Mouse (Mus musculus): Measurements from ENCODE around the gene Bcas3.
"Not testable (repeated sequence)": the region's sequence is repeated elsewhere in the genome, so short reads cannot be mapped to it uniquely, and the experiment has no call there.

The Bcas3 gene

DNA sequence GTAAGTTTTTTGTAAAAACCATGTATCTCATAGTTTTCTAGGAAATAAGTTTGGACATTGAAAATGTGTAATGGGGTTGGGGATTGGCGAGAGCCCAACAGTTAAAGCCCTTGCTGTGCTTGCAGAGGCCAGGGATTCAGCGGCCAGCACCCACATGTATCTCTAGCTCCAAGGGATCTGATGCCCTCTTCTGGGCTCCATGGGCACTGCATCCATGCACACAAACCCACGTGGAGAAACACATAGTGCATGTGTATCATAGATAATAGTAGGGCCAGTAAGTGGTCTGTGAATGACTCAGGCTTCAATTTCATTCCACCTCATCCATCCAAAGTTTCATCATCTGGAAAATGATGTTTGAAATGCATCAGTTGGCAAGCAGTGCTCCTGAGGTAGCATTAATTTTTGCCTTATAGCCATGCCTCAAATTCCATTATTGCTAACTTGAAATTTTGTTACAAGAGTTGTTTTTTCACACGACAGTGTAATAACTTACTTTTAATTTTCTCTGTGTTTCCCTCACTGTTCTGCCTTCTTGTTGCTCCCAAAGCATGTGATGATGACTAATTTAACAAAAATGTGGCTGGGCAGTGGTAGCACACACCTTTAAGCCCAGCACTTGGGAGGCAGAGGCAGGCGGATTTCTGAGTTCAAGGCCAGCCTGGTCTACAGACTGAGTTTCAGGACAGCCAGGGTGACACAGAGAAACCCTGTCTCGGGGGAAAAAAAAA is 129.9 kb downstream of the Bcas3 start:
- DNase-seq (ENCODE audit: low spot score in 2 of 2), result peak; percentile 24 to 66

DNA sequence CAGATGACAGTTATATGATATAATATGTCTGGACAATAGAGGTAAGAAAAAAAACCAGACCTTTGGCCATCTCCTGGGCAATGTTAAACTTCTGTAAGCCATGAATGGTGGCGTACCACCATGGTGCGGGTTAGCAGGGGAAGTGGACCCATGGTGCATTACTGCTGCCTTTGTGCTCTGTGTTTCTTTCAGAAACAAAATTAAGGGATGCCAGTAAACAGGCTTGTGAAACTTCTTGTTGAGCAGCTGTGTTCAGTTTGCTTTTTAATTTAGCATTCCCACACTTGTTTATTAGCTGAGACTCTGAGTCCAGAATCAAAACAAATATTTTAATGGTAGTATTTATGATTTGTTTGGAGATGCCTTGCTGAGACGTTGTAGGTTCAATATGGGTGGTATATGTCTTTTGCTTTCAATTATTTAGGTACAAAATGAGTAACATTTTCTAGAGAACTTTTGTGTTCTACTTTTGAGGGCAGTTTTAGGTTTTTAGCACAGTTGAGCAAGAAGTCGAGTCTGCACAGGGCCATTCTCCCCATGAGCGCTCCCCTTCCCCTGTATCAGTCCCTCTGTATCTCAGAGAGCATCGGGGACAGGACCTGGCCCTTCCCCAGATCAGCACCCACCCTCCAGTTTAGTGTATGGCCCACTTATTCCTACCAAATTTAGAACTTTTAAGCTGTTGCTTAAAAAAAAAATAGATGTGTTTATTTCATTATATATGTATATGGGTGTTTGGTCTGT is 132.4 kb downstream of the Bcas3 start:
- no peak for DNase-seq (ENCODE audit: low spot score in 2 of 2)

GRCm38 (mm10) chr11:85487501-85487900 is 134.5 kb downstream of the Bcas3 start:
- no peak for DNase-seq (ENCODE audit: low spot score in 2 of 2)

GRCm38 (mm10) chr11:85492231-85492630 is 139.3 kb downstream of the Bcas3 start:
- no peak for DNase-seq (ENCODE audit: low spot score in 2 of 2)

- DNase-seq (ENCODE audit: low spot score in 2 of 2), result no peak
These were observed 139.7 kb downstream of the Bcas3 start for GRCm38 (mm10) chr11:85492666-85493065.

DNA sequence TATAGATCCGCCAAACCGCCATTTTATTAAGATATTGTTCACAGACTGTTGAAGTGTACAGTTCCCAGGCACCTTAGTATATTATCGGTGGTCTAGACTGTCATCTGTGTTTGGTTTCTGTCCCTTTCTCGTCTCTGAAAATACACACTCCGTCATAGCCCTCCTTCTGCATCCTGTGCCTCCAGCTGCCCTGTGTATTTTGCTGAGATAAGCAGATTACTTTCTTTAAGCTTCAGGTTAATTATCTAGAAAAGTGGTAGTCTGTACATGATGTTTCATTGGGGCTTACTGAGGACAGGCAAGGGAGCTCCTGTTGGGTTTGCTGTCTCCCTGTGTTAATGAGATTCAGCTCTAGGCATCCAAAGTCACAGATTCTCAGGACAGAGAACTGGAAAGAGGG is 146.6 kb downstream of the Bcas3 start:
- DNase-seq (ENCODE audit: low spot score in 2 of 2), result no peak

GRCm38 (mm10) chr11:85502031-85502430 is 149.1 kb downstream of the Bcas3 start:
- no peak for DNase-seq (ENCODE audit: low spot score in 2 of 2)

DNA sequence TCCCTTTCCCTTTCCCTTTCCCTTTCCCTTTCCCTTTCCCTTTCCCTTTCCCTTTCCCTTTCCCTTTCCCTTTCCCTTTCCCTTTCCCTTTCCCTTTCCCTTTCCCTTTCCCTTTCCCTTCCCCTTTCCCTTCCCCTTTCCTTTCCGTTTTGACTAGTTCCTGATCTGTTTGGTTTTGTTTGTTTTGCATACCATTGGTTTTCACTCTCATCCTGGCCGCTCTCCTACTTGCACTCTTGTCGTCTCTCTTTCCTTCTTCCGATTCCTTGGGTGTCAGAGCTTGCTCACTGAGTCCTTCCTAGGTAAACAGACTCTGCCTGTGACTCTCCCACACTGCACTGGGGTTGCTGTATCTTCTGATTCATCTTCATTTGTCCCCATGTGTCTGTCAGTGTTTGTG is 151.8 kb downstream of the Bcas3 start:
- not testable (repeated sequence) for DNase-seq (ENCODE audit: low spot score in 2 of 2)

- DNase-seq (ENCODE audit: low spot score in 2 of 2), result no peak
These were observed 152.8 kb downstream of the Bcas3 start for GRCm38 (mm10) chr11:85505811-85506210.

- DNase-seq (ENCODE audit: low spot score in 2 of 2), result no peak
These were observed 156.4 kb downstream of the Bcas3 start for GRCm38 (mm10) chr11:85509334-85509733.

DNA sequence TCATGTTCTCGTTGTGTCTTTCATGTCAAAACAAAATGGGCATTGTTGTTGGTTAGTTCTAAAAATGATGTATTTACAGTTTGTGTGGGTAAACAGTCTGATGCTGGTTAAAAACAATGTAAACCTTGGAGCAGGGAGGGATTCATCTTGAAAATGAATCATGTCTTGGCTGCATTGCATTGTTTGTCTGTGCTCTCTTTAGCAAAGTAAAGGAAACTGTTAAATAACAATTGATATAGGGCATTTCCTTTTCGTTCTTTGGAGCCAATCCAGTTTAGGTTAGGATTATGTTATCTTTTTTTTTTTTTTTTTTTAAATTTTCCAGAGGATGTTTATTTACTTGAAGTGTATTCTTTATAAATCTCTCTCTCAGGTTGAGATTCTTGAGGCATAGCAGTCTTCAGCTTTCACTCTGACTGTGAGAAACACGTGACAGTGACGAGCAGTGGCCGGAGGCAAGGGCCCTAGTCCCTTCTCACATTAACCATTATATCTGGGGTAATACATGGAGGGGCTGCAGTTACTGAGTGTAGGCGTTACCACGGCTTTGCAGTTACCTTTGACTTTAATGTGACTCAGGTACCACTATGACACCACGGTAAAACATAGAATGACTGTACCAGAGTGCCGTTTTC is 158.4 kb downstream of the Bcas3 start:
- DNase-seq (ENCODE audit: low spot score in 2 of 2), result no peak

- no peak for DNase-seq (ENCODE audit: low spot score in 2 of 2)
These were observed 163.8 kb downstream of the Bcas3 start for GRCm38 (mm10) chr11:85516724-85517123.

GRCm38 (mm10) chr11:85518025-85518756 is 165.2 kb downstream of the Bcas3 start:
- no peak for DNase-seq (ENCODE audit: low spot score in 2 of 2)

DNA sequence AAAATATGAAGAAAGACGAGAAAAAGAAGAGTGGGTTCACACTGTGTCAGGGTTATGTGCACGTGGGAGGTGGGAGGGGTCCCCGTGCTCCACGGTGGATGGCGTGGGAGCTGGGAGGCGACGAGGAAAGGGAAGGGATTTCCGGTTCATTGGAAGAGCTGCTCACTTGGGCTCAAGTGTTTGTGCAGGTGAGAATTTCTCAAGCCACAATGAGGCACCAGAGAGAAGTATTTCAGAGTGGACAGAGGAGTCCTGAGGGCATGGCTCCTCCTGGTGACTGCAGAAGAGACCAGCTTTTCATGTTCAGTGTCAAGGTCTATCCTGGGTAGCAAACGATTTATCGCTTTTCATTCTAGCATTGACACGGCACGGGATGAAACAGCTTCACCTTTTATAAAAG is 167.3 kb downstream of the Bcas3 start:
- no peak for DNase-seq (ENCODE audit: low spot score in 2 of 2)

GRCm38 (mm10) chr11:85520996-85521395 is 168.0 kb downstream of the Bcas3 start:
- DNase-seq (ENCODE audit: low spot score in 2 of 2), result no peak

DNA sequence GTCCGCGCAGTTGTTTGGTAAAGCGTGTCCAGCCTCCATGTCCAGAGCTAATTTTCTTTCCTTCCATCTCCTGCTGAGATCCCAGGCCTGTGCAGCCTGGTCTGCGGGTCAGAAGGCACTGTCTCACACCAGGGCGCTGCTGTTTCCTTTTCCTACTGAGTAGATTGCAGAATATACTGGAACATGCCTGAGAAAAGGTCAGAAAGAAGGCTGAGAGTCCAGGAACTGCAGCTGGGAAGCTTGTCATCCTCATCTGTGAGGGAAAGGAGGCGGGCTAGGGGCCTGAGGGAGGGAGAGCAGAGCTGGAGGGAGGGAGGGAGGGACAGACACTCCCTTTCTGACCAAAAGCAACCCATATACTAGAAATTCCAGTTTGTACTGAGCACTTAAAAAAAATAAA is 170.7 kb downstream of the Bcas3 start:
- no peak for DNase-seq (ENCODE audit: low spot score in 2 of 2)

DNA sequence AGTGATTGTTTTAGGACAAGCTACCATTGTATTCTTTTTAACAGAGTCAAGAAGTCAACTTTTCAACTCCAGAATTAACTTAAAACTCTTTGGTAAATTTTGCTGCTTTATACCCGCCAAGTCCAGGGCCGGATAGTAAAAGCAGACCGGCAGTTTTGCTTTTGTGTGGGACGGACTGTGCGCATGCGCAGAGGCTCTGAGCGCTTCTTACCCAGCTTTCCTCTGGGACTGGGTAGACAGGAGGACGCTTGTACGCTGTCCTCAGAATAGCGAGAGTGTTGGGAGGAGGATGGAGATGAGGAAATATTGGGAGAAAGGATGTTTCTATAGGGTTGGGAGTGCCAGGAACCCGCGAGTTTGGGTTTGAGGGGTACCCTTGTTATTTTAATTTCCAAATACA is 171.2 kb downstream of the Bcas3 start:
- DNase-seq (ENCODE audit: low spot score in 2 of 2), result peak in 1 of 2 experiments; percentile 70

- DNase-seq (ENCODE audit: low spot score in 2 of 2), result no peak
These were observed 172.0 kb downstream of the Bcas3 start for GRCm38 (mm10) chr11:85524841-85525500.

- DNase-seq (ENCODE audit: low spot score in 2 of 2), result no peak
These were observed 172.5 kb downstream of the Bcas3 start for GRCm38 (mm10) chr11:85525501-85525885.

GRCm38 (mm10) chr11:85525979-85526775 is 173.2 kb downstream of the Bcas3 start:
- DNase-seq (ENCODE audit: low spot score in 2 of 2), result no peak

DNA sequence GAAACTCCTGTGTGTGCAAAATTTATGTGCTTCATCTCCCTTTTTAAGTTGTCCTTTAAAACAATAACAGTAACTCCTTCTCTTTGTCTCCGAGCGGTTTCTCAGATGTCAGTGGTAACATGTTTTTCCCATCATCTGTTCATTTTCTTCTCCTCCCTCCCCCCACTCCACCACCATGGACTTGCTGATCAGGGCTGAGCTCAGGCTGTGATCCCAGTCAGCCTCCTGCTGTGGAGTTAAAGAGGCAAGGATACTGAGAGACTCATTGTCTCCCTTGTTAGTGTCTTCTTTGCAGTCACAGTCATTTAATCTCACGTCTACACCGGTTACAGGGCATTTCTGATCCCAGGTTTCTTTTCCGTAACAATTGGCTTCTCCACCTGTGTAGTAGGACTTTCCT is 174.3 kb downstream of the Bcas3 start:
- DNase-seq (ENCODE audit: low spot score in 2 of 2), result no peak
